Mouse (Mus musculus): ENCODE data around the gene Xndc1.

- no peak for TF ChIP-seq HCFC1 (IDR thresholded peaks at IDR 0.05; ENCODE audit: borderline replicate concordance, insufficient read depth, low read length)
- no peak for TF ChIP-seq MAFK (IDR thresholded peaks at IDR 0.05; ENCODE audit: insufficient read depth, low read depth, low read length)
Measured at GRCm38 (mm10) chr7:102063891-102064290, 1.4 kb upstream of the Xndc1 start.

Measured in ES-E14 (cell line).